Mouse (Mus musculus): ENCODE measurements around the gene Vmn2r86. TPM values are rescaled to one million over a fixed set of nuclear protein-coding genes. Genes with fewer than 3 reads are reported as not detected.

Gene Vmn2r86
- polyA plus RNA-seq (2012; rRNA removed): not detected in 2 replicates

GRCm38 (mm10) chr10:130455950-130456349, at the start of gene Vmn2r86:
Gene Vmn2r86 (minus strand): TSS chr10:130456050.

DNA sequence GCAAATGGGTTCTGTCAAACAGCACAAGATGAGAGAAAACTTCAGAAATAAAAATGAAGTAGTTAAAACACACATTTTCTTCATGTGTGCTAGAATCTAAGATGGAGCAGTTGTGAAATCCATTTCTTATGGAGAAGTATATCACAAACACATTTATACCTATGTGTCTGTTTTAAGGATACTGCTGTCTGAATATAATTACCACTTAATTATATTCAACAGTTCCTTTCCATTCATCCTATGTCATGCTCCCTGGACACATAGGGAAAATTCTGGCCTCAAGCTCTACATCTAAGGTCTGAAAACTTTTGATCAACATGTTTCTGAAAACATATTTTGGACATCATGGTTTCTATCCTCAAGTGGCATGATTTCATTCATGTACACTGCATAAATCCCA, 41.4 kb upstream of the Vmn2r86 start, which contains the start of gene Vmn2r87:
Vmn2r87 (minus strand) TSS at position 101 of the 400 bp plus-strand sequence.

DNA sequence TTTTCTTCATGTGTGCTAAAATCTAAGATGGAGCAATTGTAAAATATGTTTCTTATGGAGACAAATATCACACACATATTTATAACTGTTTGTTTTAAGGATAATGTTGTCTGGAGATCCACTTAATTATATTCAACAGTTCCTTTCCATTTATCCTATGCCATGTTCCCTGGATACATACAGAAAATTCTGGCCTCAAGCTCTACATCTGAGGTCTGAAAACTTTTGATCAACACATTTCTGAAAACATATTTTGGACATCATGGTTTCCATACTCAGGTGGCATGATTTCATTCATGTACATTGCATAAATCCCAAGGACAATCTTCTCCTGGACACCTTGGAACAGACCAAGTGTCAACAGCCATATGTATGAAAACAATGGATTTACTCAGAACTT, 26.2 kb downstream of the Vmn2r86 start, which contains the start of gene Vmn2r85:
Vmn2r85 (minus strand) TSS at position 101 of the 400 bp plus-strand sequence.

GRCm38 (mm10) chr10:130394232-130394631, 61.6 kb downstream of the Vmn2r86 start, which contains the start of gene Vmn2r84:
Gene Vmn2r84 (minus strand): TSS chr10:130394332.

Other genes with a start within 250 kb of the Vmn2r86 start
- gene Olfr827, start 241.6 kb downstream of the Vmn2r86 start, polyA plus RNA-seq (2012; rRNA removed): not detected in 2 replicates
- gene Neurod4, start 175.8 kb downstream of the Vmn2r86 start, polyA plus RNA-seq (2012; rRNA removed): not detected in 2 replicates
- 0.08 and 0.09 TPM in 2 replicates for gene Tespa1, start 133.2 kb downstream of the Vmn2r86 start, polyA plus RNA-seq (2012; rRNA removed)
- not detected in 2 replicates for gene Vmn2r84, start 61.7 kb downstream of the Vmn2r86 start, polyA plus RNA-seq (2012; rRNA removed)
- gene Vmn2r85, start 26.3 kb downstream of the Vmn2r86 start, polyA plus RNA-seq (2012; rRNA removed): not detected in 2 replicates
- not detected in 2 replicates for gene Vmn2r87, start 41.3 kb upstream of the Vmn2r86 start, polyA plus RNA-seq (2012; rRNA removed)

All from ovary, adult 2 months (tissue).